Mouse (Mus musculus): ENCODE measurements around the gene Gm45623. TPM values are rescaled to one million over a fixed set of nuclear protein-coding genes. Genes with fewer than 3 reads are reported as not detected.
A peak's percentile ranks its signal among the peaks of the same experiment; 100 is the strongest.

The Gm45623 gene
- total RNA-seq, 2 experiments from 2014 or later = not detected

GRCm38 (mm10) chr13:56752474-56753191 lies 994 bp downstream of the Gm45623 start:
- no peak for DNase-seq (ENCODE audit: low spot score in 2 of 2)

- DNase-seq (ENCODE audit: low spot score in 2 of 2) = no peak
Observed at GRCm38 (mm10) chr13:56751774-56752173, 1.9 kb downstream of the Gm45623 start.

- no peak for DNase-seq (ENCODE audit: low spot score in 2 of 2)
Observed at GRCm38 (mm10) chr13:56749377-56749776, 4.2 kb downstream of the Gm45623 start.

- no peak for DNase-seq (ENCODE audit: low spot score in 2 of 2)
Observed at GRCm38 (mm10) chr13:56747554-56747953, 6.1 kb downstream of the Gm45623 start.

- DNase-seq (ENCODE audit: low spot score in 2 of 2) = no peak
Observed at GRCm38 (mm10) chr13:56746739-56747532, 6.7 kb downstream of the Gm45623 start.

GRCm38 (mm10) chr13:56742325-56742901 lies 11.2 kb downstream of the Gm45623 start:
- no peak for DNase-seq (ENCODE audit: low spot score in 2 of 2)

- no peak for DNase-seq (ENCODE audit: low spot score in 2 of 2)
Observed at GRCm38 (mm10) chr13:56741691-56742090, 11.9 kb downstream of the Gm45623 start.

GRCm38 (mm10) chr13:56740496-56740895 lies 13.1 kb downstream of the Gm45623 start:
- DNase-seq (ENCODE audit: low spot score in 2 of 2) = no peak

GRCm38 (mm10) chr13:56739556-56739955 lies 14.1 kb downstream of the Gm45623 start:
- DNase-seq (ENCODE audit: low spot score in 2 of 2) = no peak

GRCm38 (mm10) chr13:56735212-56735875 lies 18.3 kb downstream of the Gm45623 start:
- peak in 1 of 2 experiments; percentile 23 for DNase-seq (ENCODE audit: low spot score in 2 of 2)

- no peak for DNase-seq (ENCODE audit: low spot score in 2 of 2)
Observed at GRCm38 (mm10) chr13:56734617-56735016, 19.0 kb downstream of the Gm45623 start.

GRCm38 (mm10) chr13:56729046-56729445 lies 24.6 kb downstream of the Gm45623 start:
- no peak for DNase-seq (ENCODE audit: low spot score in 2 of 2)

- no peak for DNase-seq (ENCODE audit: low spot score in 2 of 2)
Observed at GRCm38 (mm10) chr13:56726551-56726950, 27.1 kb downstream of the Gm45623 start.

GRCm38 (mm10) chr13:56712221-56712620 lies 41.4 kb downstream of the Gm45623 start:
- no peak for DNase-seq (ENCODE audit: low spot score in 2 of 2)

GRCm38 (mm10) chr13:56710620-56711019 lies 43.0 kb downstream of the Gm45623 start:
- no peak for DNase-seq (ENCODE audit: low spot score in 2 of 2)

- no peak for DNase-seq (ENCODE audit: low spot score in 2 of 2)
Observed at GRCm38 (mm10) chr13:56707606-56708005, 46.0 kb downstream of the Gm45623 start.

GRCm38 (mm10) chr13:56707111-56707510 lies 46.5 kb downstream of the Gm45623 start:
- no peak for DNase-seq (ENCODE audit: low spot score in 2 of 2)

- DNase-seq (ENCODE audit: low spot score in 2 of 2) = no peak
Observed at GRCm38 (mm10) chr13:56704596-56704995, 49.0 kb downstream of the Gm45623 start.

- no peak for DNase-seq (ENCODE audit: low spot score in 2 of 2)
Observed at GRCm38 (mm10) chr13:56703871-56704321, 49.7 kb downstream of the Gm45623 start.

GRCm38 (mm10) chr13:56703222-56703870 lies 50.3 kb downstream of the Gm45623 start:
- DNase-seq (ENCODE audit: low spot score in 2 of 2) = peak; percentile 45 to 69
